Mouse (Mus musculus) embryonic facial prominence, embryonic 11.5 days (tissue): ENCODE data around the gene Lcp2. TPM values are rescaled to one million over a fixed set of nuclear protein-coding genes. Genes with fewer than 3 reads are reported as not detected.

Experiments
- ATAC-seq: fragments of 200-750 bp; cut with Nextera tagmentation; replicated peaks from 2 replicates; pipeline ENCODE4 v1.8.0; 2017; ENCODE audit warnings: low read depth; ENCODE audit not compliant: insufficient number of reproducible peaks, low FRiP score, low TSS enrichment
- DNase-seq: peaks from one replicate; pipeline ENCODE4 v3.0.0-alpha.2; 2015; ENCODE audit warnings: low spot score
- H3K27ac ChIP-seq: fragments of 300-500 bp; sonication (generic); replicated peaks from 2 replicates; pipeline ENCODE4 v1.5.1; 2014; ENCODE audit warnings: mild to moderate bottlenecking, low read depth, low read length, control low read depth
- H3K27me3 ChIP-seq: fragments of 300-500 bp; sonication (generic); 2 replicates; pipeline ENCODE4 v1.6.1; 2014; ENCODE audit warnings: mild to moderate bottlenecking, low read length, moderate library complexity, mixed read lengths; ENCODE audit not compliant: control insufficient read depth, insufficient read depth
- H3K36me3 ChIP-seq: fragments of 300-500 bp; sonication (generic); replicated peaks from 2 replicates; pipeline ENCODE4 v1.6.1; 2014; ENCODE audit warnings: low read depth, mild to moderate bottlenecking, low read length, moderate library complexity, mixed read lengths; ENCODE audit not compliant: control insufficient read depth, insufficient read depth
- H3K4me1 ChIP-seq: fragments of 300-500 bp; sonication (generic); 2 replicates; pipeline ENCODE4 v1.6.1; 2014; ENCODE audit warnings: low read length, mixed read lengths; ENCODE audit not compliant: control insufficient read depth, insufficient read depth
- H3K4me2 ChIP-seq: fragments of 300-500 bp; sonication (generic); 2 replicates; pipeline ENCODE4 v1.6.1; 2014; ENCODE audit warnings: low read depth, mild to moderate bottlenecking, control low read depth, low read length, moderate library complexity
- H3K4me3 ChIP-seq: fragments of 300-500 bp; sonication (generic); 2 replicates; pipeline ENCODE4 v1.5.1; 2014; ENCODE audit warnings: low read depth, low read length, control low read depth
- H3K9ac ChIP-seq: fragments of 300-500 bp; sonication (generic); replicated peaks from 2 replicates; pipeline ENCODE4 v1.6.1; 2014; ENCODE audit warnings: mild to moderate bottlenecking, control low read depth, low read length
- H3K9me3 ChIP-seq: fragments of 300-500 bp; sonication (generic); replicated peaks from 2 replicates; pipeline ENCODE4 v1.6.1; 2016; ENCODE audit warnings: mild to moderate bottlenecking, low read length, inconsistent platforms, mixed read lengths; ENCODE audit not compliant: control insufficient read depth
- WGBS: fragments of 180-500 bp; shearing (Covaris S2); extraction: QIAGEN DNeasy Blood & Tissue Kit; methylation state at CpG from one replicate; pipeline ENCODE4 v1.1.7; 2014; 5-methylcytosine and 5-hydroxymethylcytosine counted together
- polyA plus RNA-seq: library from polyadenylated mRNA; unstranded; fragments of >200 nt; fragmentation: Nextera tagmentation; extraction: Ambion mirVana; gene quantifications from 2 replicates; pipeline ENCODE4 v1.2.1, GENCODE M21; 2014

The Lcp2 gene
- polyA plus RNA-seq, 1 experiment from 2014 or later: 2.4 TPM

- DNase-seq (no peak), ATAC-seq (no peak)
- Histone ChIP-seq H3K4me2 (no peak overlapping the region), H3K9me3 (no peaks in the 10 kb centered on the region), H3K9ac (no peak overlapping the region), H3K27me3 (no peaks in the 10 kb centered on the region), H3K4me1 (no peaks in the 10 kb centered on the region), H3K36me3 (no peaks in the 10 kb centered on the region), H3K4me3 (no peak overlapping the region), H3K27ac (no peak overlapping the region)
- 81% methylated on average over 12 of the region's 12 CpGs for WGBS
Measured at GRCm38 (mm10) chr11:34009316-34010087, 37.2 kb upstream of the Lcp2 start.

GRCm38 (mm10) chr11:34010133-34010858, 36.4 kb upstream of the Lcp2 start:
- no peaks in the 10 kb centered on the region for H3K27me3 ChIP-seq
- ATAC-seq: no peak
- 78% methylated on average over 7 of the region's 7 CpGs for WGBS
- H3K9me3 ChIP-seq: no peaks in the 10 kb centered on the region
- no peak overlapping the region for H3K4me3 ChIP-seq
- no peaks in the 10 kb centered on the region for H3K36me3 ChIP-seq
- no peak overlapping the region for H3K4me2 ChIP-seq
- DNase-seq: no peak
- H3K27ac ChIP-seq: no peak overlapping the region
- no peaks in the 10 kb centered on the region for H3K4me1 ChIP-seq
- no peak overlapping the region for H3K9ac ChIP-seq

- H3K36me3 ChIP-seq: no peaks in the 10 kb centered on the region
- H3K9me3 ChIP-seq: no peaks in the 10 kb centered on the region
- no peak overlapping the region for H3K9ac ChIP-seq
- no peaks in the 10 kb centered on the region for H3K4me1 ChIP-seq
- no peaks in the 10 kb centered on the region for H3K27me3 ChIP-seq
- WGBS: 65% methylated on average over 4 of the region's 4 CpGs
- no peak overlapping the region for H3K4me3 ChIP-seq
- H3K27ac ChIP-seq: no peak overlapping the region
- ATAC-seq: 0 out of 2 replicates have a peak, but pooled peaks have one; percentile 39
- DNase-seq: no peak
- no peak overlapping the region for H3K4me2 ChIP-seq
Measured at GRCm38 (mm10) chr11:34010859-34011172, 35.9 kb upstream of the Lcp2 start.

GRCm38 (mm10) chr11:34012007-34012652, 34.6 kb upstream of the Lcp2 start:
- Histone ChIP-seq H3K9ac (no peak overlapping the region), H3K4me2 (no peak overlapping the region), H3K27me3 (no peaks in the 10 kb centered on the region), H3K36me3 (no peaks in the 10 kb centered on the region), H3K9me3 (no peaks in the 10 kb centered on the region), H3K4me1 (no peaks in the 10 kb centered on the region), H3K4me3 (no peak overlapping the region), H3K27ac (no peak overlapping the region)
- no peak for DNase-seq
- 52% methylated on average over 6 of the region's 6 CpGs for WGBS
- ATAC-seq: no peak

- H3K9me3 ChIP-seq: no peaks in the 10 kb centered on the region
- no peaks in the 10 kb centered on the region for H3K27me3 ChIP-seq
- H3K4me2 ChIP-seq: no peak overlapping the region
- ATAC-seq (no peak), DNase-seq (no peak)
- H3K27ac ChIP-seq: no peak overlapping the region
- no peaks in the 10 kb centered on the region for H3K36me3 ChIP-seq
- 76% methylated on average over 1 of the region's 1 CpGs for WGBS
- H3K9ac ChIP-seq: no peak overlapping the region
- H3K4me3 ChIP-seq: no peak overlapping the region
- H3K4me1 ChIP-seq: no peaks in the 10 kb centered on the region
Measured at GRCm38 (mm10) chr11:34025091-34025490, 21.6 kb upstream of the Lcp2 start.

- WGBS: 47% methylated on average over 5 of the region's 5 CpGs
- Histone ChIP-seq H3K4me1 (no peaks in the 10 kb centered on the region), H3K4me2 (no peak overlapping the region), H3K27me3 (no peaks in the 10 kb centered on the region), H3K9ac (no peak overlapping the region), H3K36me3 (no peaks in the 10 kb centered on the region), H3K9me3 (no peaks in the 10 kb centered on the region), H3K27ac (no peak overlapping the region), H3K4me3 (no peak overlapping the region)
- ATAC-seq (no peak), DNase-seq (no peak)
Measured at GRCm38 (mm10) chr11:34029658-34030057, 17.1 kb upstream of the Lcp2 start.

GRCm38 (mm10) chr11:34031015-34031805, 15.5 kb upstream of the Lcp2 start:
- 72% methylated on average over 8 of the region's 8 CpGs for WGBS
- H3K4me3 ChIP-seq: no peak overlapping the region
- DNase-seq (no peak), ATAC-seq (no peak)
- no peaks in the 10 kb centered on the region for H3K9me3 ChIP-seq
- no peaks in the 10 kb centered on the region for H3K27me3 ChIP-seq
- no peak overlapping the region for H3K9ac ChIP-seq
- H3K4me2 ChIP-seq: no peak overlapping the region
- H3K36me3 ChIP-seq: no peaks in the 10 kb centered on the region
- no peak overlapping the region for H3K27ac ChIP-seq
- no peaks in the 10 kb centered on the region for H3K4me1 ChIP-seq
